Mouse (Mus musculus) spleen, postnatal 4 days (tissue): ENCODE results near the gene Cacna1s.

ENCODE experiments used
- DNase-seq, 2 experiments: peaks; one replicate each; pipeline ENCODE4 v3.0.0; 2022; ENCODE audit warnings: low spot score in 2 of 2

The Cacna1s gene

DNA sequence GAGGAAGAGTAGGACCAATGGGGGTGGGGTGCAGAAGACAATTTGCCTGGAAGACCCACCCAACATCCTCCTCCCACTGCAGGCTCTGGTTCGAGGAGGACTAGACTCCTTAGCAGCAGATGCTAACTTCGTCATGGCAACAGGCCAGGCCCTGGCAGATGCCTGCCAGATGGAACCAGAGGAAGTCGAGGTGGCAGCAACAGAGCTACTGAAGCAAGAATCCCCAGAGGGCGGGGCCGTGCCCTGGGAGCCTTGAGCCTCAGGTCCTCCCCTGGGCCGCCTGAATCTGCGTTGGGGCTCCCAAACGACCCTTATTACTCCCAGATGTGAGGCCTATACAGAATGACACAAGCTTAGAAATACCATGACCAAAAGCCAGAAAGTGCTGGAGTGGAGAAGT lies 66.3 kb downstream of the Cacna1s start:
- DNase-seq = peak; percentile 73 to 82

DNA sequence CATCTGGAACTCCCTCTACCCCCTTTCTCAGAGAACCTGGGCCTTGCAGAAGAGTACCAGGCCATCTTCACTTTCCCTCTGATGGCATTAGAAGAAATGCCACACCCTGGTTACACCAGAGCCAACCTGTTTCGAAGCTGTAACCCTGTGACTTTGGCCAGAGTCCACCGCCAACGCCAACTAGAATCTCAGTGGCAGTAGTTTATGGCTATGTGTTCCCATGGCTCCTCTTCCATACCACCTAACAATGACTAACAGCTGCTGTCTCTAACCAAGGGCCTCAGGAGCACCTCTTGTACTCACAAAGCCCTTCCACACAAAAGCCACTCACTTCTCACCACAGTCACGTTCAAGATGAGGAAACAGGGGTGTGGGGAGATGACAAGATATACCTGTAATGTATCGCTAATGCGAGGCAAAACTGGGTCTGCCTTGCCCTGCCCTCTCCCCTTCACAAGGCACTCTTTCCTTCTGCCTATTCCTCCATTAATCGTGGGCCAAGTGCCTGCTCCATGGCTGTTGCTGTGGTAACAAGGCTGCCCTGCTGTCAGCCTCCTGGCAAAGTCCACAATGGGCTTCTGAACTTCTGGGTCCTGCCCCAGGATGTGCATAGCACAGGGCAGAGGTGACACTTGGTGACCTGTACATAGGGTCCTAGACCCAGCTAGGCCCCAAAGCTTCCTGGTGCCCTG lies 67.2 kb downstream of the Cacna1s start:
- no peak for DNase-seq

DNA sequence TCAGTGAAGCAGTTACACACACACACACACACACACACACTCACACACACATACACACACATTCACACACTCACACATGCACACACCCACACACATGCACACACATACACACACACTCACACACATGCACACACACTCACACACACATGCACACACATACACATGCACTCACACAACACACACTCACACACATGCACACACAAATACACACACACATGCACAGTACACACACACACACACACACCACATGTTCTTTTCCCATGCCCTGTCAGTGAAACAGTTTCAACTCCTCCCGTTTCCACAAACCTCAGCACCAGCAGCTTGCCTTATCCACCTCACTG lies 67.7 kb downstream of the Cacna1s start:
- no peak for DNase-seq

DNA sequence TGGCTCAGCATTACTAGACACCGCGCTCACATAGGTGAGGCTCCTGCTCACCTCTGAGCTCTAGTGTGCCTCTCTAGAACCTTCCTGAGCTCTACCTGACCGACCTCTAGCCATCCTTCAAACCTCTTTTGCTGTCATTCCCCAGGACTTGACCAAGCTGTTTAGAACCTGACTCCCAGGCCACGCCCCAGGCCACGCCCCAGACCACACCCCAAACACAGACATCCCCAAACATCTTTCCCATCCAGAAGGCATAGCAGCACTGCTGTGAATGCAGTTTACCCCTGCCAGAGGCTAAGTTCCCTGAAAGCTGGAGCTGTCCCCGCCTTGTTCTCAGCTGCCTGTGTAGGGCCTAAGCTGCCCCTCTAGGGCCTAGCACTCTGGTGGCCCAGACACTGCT lies 68.2 kb downstream of the Cacna1s start:
- DNase-seq = no peak

DNA sequence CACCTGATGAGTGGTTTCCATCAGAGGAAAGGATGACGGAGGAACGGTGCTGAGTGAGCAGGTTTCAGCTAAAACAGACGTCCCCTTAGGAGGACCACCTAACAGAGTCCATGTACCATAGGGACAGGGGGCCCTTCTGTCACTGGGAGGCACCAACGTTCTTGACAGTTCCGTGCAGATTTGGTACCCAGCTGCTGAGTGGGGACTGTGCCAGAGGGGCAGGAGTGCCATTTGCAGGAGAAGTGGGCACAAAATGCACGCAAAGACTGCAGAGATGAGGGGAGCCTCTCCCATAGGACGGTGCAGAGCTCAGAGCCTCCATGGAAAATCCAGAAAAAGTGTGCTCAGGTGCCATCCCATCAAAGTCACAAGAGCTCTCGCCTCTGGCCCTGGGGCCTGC lies 69.5 kb downstream of the Cacna1s start:
- no peak for DNase-seq

DNA sequence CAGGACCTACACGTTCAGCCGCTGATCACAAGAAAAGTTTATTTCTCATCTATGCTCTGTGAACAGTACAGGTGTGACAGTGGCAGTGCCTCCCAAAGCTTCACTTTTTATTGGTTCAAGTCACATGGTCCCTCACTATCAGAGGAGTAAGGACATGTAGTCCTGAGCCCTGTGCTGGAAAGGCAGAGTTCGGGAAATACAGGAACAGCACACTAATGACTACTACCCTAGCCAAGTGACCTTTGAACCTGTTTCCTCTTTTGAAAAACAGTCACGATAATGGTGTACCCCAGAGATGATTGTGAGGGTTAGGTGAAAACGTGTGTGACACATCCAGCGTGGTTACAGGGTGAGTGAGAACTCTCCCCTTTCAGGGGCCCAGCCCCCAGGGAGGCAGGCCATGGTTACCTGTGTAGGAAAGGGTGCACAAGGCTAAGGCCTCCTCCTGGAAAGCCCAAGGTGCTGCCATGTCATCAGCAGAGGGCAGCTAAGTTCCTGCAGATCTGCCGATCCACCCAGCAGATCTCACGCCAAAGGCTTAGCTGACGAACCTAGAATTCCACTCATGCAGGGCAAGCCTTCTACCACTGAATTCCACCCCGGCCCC lies 73.7 kb downstream of the Cacna1s start:
- DNase-seq = no peak

DNA sequence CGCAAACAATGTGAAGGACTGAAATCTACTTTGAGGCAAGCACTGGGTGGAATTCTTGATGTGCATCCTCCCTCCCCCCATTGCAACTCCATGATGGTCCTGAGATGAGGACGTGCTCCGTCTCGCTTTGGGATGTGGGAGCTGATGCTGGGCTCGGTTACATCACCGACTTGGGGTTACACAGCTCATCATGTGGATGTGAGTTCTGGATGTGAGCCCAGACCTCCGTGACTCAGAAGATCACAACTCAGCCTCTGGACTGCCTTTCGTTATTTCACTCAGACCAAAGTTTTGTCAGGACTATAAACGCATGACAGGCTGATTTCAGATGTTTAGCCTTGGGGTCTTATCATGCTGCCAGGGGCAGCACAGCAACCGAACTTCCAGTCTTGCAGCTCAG lies 74.3 kb downstream of the Cacna1s start:
- DNase-seq = no peak

DNA sequence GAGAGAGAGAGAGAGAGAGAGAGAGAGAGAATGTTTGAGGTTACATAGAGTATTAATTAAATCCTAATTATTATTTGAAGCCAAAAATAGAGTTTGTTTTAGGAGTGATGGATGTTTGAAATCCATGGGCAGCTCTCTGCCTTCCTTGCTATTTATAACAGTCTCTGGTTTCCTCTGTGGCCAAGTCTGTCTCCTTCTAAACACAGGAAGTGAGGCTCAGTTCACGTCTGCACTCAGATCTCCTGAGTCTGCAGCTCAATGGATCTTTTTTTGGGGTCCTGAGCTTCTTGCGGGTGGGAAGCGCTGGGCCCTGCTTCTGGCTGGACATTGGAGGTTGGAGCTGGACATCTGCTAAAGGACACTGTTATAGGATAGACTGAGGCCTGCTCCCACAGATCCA lies 75.3 kb downstream of the Cacna1s start:
- DNase-seq = no peak

DNA sequence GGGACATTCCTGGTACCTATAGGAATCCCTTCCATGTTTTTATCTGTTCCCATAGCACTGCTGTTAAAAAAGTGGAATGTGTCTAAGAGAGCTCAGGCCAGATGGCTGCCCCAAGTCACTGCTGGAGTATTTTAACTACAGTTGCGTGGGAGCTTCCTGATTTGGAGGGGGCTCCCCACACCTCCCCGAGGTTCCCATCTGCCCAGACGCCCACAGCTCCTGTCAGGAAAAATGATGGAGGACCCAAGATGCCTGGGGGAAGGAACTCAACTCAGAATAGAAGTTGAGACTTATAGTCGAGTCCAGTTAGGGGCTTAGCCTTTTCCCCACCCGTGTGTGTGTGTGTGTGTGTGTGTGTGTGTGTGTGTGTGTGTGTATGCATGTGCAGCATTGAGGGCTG lies 75.9 kb downstream of the Cacna1s start:
- DNase-seq = no peak

DNA sequence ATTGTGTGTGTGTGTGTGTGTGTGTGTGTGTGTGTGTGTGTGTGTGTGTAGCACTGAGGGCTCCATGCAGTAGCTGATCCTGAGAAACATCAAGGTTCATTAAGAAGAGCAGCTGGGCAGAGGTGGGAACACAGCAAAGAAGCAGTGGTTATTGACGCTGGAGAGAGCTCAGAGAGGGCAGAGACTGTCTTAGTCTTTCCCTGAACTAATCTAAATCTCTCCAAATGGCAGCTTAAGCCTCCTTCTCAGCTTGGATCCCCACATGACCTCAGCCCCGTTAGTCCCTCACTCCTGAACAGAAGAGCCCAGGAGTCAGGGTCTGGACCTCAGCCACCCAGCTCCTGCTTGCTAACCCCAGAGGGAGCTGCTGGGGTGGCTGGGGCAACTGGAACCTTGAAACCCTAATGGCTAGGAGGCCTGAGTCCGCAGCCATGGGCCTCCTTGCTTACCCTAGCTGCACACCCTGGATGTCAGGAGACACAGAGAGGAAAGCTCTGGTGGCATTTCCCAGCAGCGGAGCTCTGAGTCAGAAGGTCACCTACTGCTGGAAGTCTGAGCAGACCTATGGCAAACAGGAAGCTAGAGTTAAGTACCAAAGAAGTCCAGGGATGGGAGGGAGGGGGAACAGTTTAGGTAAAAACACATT lies 76.5 kb downstream of the Cacna1s start:
- DNase-seq = no peak

DNA sequence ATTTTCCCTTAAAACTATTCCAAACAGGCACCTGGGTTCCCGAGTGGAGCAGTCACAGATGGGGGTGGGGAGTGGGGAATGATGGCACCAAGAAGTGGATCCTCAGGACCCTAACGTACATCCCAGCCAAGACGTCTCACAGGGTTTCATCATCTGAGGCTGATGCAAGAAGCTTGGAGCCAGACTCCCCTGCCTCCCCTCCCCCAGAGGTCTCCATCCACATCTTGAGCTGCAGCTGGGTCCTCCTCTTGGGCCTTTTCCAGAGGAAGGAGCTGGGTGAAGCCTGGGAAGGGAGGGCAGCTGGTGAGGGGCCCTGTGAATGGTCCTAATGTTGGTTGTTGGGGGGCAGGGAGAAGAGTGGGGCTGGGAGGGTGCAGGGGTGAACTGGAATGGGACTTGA lies 77.6 kb downstream of the Cacna1s start:
- DNase-seq = no peak

DNA sequence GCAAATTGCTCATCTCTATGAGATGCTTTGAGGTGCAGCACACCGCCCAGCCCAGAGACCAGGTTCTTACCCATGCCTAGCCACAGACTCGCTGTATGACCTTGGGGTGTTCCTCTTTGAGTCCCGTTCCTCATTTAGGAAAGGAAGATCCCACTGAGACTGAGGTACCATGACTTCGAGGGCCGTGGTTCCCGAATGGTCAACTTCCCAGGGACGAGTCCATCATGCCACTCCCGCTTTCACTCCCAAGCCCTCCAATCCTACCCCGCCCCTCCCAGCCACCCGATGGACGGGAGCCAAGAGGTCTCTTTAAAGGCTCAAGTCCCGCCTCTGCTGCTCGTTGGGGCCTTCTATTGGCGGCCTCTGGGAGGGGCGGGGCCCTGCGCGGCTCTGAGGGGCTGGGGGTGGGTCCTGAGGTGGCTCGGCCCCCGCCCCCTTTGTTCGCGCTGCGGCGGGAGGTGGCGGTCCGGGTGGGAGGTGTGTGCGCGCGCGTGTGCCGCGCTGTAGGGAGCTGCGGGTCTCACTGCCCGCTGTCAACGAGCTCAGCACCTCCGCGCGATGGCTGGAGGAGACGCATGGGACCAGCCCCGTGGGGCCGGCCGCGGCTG lies 78.5 kb downstream of the Cacna1s start, which contains the start of gene Kif21b:
Kif21b (plus strand) TSS at position 439 of the 608 bp plus-strand sequence.
- DNase-seq = peak; percentile 85 to 90

DNA sequence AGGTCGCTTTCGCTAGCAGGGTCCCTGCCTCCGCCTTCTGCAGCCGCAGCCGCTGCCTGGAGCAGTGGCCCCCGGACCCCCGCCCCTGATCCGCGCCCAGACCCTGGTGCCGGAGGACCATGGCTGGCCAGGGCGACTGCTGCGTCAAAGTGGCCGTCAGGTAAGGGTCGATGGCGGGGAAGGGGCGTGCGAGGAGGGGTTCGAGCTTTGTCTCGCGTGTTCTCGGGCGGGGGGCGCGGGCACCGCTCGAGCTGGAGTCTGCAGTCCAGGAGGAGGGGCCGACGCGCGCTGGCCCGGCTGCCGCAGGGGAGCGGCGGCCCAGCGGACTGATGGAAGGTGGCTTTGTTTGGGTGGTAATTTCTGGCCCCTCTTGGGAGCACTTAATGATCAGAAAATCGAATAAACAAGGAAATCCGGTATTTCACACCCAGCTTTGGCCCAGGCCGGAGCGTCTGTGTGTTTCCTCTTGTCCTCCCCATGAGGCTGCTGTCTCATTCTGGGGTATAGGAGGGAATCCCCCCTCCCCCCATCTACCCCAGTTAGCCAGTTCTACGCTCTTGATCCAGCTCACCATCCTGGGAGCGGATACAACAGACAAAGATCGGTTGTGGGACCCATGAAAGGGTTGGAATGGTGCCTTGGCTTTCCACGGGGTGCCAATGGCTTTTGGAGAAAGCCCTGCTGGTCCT lies 79.2 kb downstream of the Cacna1s start:
- DNase-seq = no peak

DNA sequence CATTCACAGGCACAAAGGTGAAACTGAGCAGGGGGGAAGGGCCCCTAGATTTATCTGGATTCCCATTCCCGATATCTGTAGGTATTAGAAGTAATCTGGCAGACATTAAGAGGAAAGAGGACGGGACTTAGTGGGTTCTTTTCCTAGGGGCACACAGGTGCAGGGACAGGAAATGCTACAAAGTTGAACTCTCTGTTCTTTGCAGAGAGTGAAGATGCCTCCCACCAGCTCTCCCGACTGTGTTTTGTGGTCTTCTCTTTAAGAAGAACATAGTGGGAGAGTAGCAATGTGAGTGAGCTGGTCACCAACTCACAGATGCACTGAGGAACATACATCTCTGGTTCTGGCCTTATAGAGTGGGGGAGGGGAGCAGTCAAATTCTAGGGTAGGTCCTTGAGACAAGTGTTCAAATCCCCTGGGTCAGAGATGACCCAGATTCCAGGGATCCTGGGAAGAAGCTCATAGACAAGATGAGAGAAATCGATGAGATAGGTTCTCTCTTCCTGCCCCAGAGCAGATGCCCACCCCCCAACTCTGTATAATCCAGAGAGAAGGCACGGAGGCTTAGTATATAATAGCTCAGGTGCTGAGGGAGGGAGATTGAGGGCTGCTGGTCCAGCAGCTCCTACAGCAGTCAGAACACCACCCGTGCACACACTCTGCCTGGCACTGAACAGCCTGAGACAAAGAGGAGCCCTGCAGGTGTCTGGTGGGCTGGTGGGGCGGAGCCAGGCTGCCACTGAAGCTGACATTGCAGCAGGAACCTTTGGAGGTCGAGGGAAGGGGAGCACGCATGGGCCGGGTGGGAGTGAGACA lies 80.0 kb downstream of the Cacna1s start:
- no peak for DNase-seq

DNA sequence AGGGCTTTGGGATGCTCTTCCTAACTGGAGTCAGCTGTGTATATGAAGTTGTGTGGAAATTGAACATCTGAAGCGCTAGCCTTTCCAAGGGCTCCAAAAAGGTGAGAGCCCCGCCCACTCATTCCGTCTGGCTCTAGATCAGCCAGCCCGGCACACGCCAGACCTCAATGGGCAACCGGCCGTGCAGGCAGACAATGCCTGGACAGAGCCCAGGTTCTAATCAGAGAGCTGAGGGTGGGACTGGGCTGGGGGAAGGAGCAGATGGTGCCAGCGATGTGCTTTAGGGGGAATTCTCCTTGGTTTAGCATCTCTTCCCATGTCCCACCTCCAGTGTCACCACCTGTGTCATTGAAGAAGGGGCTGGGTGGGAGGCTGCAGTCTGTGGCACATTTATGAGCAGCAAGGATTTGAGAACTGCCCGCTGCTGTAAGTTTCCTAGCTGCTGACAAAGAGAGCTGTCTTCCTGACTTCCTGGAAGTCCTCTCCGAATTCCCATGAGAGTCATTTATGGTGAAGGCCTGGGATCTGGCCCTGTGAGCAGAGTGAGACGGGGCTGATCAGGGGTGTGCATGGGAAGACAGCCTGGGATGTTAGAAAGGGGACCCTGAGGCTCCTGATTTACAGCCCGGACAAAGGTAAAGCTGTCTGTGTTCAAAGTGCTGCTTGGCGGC lies 81.2 kb downstream of the Cacna1s start:
- DNase-seq = no peak

DNA sequence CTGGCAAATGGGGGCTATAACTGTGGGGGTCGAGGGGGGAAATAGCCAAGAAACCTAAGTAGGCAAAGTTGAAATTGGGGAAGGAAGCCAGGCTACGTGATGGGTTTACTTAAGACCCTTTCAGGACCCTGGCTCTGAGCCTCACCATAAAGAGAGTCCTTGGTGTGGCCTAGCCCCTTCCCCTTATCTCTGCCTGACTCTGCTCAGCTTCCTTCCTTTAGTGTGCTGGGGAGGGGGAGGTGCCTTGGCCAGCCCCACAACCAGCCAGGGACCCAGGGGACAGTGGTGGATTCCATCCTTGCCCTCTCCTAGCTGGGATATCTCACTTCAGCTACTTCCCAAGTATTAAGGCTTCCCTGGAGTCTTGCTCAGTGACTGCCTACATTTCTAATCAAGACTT lies 82.0 kb downstream of the Cacna1s start:
- DNase-seq = no peak

DNA sequence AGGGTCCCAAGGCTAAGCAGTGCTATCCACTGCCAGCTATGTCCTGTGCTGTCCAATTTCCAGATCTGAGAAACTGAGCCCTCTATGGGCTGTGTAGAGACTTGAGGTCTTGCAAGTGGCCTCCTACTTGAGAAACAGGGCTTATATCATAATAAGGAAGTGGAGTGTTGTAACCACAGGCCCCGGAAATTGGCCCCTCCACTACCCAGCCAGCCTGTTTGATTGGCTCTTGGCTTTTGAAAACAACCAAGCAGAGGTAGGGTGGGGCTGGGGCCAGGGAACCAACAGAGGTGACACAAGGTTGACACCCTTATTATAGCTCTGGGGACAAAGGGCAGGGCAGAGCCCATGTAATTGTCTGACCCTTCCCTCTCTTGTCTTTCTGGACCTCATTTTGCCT lies 82.5 kb downstream of the Cacna1s start:
- DNase-seq = peak; percentile 77 to 80

DNA sequence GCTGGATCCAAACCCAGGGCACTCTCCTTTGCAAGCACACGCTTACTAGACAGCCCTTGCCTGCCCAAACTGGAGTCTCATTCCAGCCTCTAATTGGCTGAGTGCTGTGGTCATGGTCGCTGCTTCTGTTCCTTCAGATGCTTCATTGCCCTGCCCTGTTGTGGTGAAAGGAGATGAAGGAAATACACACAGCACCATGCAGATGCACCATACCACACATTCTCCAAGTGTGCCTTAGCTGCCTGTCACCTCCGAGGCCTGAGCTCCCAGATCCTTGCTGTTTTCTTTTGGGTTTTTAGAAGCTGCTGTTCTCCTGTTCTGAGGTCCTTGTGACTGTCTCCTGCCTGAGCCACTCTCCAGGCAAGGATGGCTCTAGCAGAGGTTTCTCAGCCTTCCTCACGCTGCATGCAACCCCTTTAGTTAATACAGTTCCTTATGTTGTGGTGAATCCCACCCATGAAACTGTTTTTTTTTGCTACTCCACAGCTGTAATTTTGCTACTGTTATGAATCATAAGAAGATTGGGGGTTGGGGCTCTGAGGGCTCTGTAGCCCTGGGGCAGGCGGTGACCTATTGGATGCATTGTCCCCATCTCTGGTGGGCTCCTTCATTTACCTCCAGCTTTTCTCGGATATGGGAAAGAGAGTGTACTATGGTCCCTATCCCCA lies 83.4 kb downstream of the Cacna1s start:
- peak in 1 of 2 experiments; percentile 29 for DNase-seq

DNA sequence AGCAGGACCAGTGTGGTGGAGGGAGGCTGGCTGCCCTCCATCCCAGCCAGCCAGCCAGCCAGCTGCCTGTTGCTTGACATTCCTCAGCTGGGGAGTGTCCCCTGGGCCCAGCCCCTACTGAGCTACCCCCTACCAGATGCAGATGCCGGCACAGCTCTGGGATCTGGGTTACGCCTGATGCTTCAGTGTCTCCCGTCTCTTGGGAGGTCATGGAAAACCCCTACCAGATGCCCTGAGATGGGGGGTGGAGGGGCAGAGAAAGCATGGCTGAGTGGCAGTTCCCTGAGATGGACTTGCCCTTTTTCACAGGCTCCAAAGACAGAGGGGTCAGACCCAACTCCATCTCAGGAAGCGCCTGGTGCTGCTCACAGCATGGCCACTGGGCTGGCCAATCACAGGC lies 84.0 kb downstream of the Cacna1s start:
- DNase-seq = no peak

DNA sequence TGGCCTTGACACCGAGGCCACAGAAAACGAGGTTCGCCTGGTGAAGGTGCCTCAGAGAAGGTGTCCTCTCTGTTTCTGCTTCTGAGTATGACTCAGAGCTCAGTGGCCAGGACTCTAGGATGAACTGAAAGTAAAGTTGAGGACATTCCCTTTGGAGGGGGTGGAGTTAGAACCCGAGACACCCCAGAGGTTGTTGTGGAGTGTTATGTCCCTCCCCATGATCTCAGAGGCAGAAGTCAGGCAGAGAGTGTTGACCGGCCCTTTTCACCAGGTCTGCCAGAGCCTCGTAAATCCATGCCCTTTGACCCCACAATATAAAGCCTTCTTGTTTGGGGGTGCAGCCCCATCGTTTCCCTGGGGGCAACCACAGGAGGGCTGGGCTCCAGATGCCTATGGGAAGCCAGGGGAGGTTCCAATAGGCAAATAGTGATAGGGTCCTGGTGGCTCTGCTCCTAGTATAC lies 84.6 kb downstream of the Cacna1s start:
- no peak for DNase-seq
